Mouse (Mus musculus) gastrocnemius, postnatal 36 days (tissue): ENCODE results near the gene St6galnac3. TPM values are rescaled to one million over a fixed set of nuclear protein-coding genes. Genes with fewer than 3 reads are reported as not detected.
A peak's percentile ranks its signal among the peaks of the same experiment; 100 is the strongest.
"Not testable (repeated sequence)": the region's sequence is repeated elsewhere in the genome, so short reads cannot be mapped to it uniquely, and the experiment has no call there.

Experiments used
- DNase-seq, 2 experiments: peaks; one replicate each; pipeline ENCODE4 v3.0.0; 2022
- intact Hi-C: fragments of 180-260 bp; cut with DNase I; formaldehyde crosslinking; loops from one replicate; pipeline ENCODE4 v1.15.1; 2025
- long read RNA-seq, 2 experiments: library from polyadenylated mRNA; stranded (forward); transcript quantifications; one replicate each; pipeline ENCODE4 v2.0.0; 2021
- total RNA-seq, 2 experiments: library from RNA; stranded (reverse); gene quantifications; 2 replicates each; pipeline ENCODE4 v1.2.3; 2021

Gene St6galnac3
- total RNA-seq = 1 to 10 TPM; 1.0 to 4.0 TPM
- long read RNA-seq, experiment 1 = 0 reads
- long read RNA-seq, experiment 2 = 0 reads

DNA sequence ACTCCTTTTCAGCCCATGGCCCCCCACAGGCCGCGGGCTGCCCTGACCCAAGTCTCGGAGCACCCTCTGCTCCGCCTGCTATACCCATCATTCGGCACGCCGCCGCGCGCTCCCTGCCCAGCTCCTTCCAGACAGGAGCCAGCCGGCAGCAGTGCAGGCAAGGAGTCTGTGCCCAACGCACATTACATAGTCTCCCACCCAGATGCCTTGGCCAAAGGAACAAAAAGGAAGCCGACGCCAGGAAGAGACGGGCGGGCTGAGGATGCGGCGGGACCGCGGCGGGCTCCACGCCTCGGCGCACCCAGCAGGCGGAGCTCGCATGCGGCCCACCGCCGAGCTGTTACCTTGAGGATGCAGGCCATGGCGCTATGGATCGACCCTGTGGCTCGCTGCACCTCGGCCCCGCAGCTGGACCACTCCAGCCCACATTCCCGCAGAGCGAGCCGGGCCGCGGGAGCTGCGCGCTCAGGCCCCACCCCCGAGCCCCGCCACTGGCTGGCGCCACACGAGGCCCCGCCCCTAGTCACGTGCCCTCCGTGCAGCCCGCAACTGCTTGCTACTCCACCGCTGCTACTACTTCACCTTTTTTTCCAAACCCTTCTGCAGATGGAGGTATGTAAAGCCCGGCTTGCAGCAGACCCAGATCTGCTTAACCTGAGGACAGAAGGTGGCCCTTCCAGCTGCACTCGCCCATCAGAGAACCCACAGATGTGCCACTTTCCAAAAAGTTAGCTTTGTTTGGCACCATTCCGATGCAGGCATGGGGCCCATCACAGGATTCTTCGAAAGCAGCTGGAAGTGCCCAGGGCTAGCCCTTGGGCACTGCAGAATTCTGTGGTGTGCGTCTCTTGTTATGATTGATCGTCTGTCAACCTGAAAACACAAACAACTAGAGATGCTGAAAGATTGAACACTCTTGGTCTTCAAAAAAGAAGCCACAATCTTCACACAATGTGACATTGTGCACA is at the start of gene St6galnac3:
TSS of gene St6galnac3 (minus strand) at position 474 of the 968 bp plus-strand sequence.
- DNase-seq = peak; percentile 47 to 48
- intact Hi-C loops = no loop called here

DNA sequence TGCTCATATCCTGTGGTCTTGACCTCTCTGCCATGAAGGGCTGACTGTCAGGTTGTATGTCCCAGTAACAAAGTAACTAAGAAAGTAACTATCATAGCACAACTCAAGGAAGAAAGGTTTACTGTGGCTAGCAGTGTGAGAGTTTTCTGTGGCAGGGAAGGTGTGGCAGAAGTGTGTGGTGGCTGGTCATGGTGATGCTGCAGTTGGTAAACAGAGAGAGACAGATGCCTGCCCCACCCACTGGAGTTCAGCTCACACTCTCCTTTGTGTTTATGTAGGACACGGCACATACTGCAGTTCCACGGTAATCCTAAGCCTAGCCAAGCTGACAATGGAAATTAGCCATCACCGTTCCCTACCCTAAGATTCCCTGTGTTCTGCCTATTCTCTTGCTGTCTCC is 49.6 kb upstream of the St6galnac3 start:
- intact Hi-C loops = no loop called here
- DNase-seq = no peak

DNA sequence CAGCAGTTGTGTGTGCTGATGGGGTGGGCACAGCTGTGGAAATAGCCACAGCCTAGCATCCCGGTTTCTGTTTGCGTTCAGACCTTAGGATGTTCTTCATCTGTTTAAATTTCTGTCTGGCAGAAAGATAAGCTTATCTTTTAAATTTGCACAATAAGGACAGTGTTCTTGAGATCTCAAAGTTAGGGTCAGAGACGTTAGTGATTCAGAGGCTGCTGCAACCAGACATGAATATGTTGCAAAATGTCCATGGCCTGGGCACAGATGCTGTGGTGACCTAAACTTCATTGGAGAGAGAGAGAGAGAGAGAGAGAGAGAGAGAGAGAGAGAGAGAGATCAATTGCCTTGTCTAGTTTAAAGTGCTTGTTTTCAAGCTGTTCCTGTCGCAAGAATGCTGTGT is 46.5 kb upstream of the St6galnac3 start:
- intact Hi-C loops = no loop called here
- no peak for DNase-seq

DNA sequence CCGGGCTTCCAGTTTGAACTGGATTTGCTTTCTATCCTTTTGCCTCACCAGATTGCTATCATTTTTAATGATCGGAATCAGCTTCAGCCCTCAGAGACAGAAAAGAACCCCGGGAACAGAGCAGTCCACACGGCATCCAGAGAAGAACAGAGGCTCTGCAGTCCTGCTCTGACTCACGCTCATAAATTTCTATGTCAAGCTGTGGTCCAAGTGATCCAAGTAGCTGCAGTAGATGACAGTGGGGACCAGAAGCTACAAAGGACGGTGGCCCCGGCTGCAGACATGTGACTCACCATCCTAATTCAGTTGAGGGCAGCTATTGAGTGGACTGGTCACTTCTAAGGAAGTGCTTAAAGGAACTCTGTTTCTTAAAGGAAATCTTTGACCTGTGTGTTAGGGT is 45.6 kb upstream of the St6galnac3 start:
- DNase-seq = no peak
- intact Hi-C loops = no loop called here

GRCm38 (mm10) chr3:153769220-153769619 is 44.2 kb upstream of the St6galnac3 start:
- DNase-seq = no peak
- intact Hi-C loops = no loop called here

DNA sequence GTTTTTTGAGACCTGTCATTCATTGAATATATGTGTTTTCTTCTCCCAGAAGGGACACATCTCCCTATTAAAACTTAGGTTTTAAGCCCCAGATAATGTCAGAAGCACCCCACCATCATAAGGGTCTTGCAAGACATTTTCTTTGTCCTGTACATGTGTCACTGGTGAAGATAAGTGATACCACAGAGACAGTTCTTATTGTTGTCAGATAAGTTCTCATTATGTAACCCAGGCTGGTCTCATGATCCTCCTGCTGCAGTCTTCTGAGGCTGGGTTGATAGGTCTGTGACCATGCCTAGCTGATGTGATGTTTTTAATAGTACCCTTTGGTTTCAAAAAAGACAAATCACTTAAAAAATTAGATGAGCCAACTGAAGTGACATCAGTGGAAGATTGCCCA is 40.2 kb upstream of the St6galnac3 start:
- intact Hi-C loops = no loop called here
- no peak for DNase-seq

DNA sequence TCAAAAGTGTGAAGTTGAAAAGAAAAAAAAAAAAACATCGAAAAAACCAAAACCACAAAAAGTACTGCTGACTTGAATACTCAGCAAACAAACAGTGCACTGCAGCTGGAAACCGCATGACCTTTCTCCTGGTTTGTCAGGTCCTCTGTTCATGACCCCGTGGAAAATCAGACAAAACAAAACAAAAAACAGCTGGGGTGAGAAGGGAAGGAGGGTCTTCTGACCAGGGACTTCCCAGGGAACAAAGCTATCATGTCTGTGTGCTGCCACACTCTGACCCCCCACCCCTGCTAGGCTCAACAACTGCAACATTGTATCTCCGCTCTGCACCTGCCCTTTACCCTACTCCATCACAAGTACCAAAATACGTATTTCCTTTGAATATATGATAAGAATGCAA is 39.8 kb upstream of the St6galnac3 start:
- intact Hi-C loops = no loop called here
- DNase-seq = no peak

DNA sequence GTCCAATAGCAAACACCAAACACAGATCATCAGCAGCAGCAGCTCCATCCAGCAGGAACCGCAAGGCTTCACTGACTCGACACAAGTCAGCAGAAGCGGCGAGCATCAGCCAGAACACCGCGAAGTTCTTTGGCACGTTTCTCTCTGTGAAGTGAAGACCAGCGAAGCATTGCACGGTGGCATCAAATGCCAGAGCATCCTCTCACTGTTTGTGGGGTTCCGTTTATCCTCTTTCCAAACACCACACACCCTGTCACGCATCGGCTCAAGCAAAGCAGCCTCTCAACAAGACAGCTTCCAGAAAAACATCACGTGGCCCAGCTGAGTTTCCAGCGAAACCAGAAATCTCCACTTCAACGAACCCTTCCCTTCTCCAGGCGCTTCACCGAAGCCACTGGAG is 36.2 kb upstream of the St6galnac3 start:
- no peak for DNase-seq
- intact Hi-C loops = no loop called here

DNA sequence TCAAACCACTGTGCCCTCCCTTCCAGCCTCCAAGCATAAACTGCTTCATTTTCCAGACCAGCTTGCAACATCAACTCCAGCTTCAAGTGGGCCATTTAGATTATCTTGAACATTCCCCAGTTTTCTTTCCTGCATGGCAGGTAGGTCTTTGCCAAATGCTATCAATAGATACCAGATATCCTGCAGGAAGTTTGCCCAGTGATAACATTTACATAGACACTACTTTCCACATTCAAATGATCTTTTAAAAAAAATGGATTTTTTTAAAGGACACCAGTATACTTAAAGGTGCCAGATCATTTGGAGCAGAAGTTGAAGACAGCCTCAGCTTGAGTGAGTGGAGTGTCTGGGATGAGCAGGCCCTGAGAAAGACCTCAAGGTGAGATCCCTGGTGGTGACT is 34.3 kb upstream of the St6galnac3 start:
- no peak for DNase-seq
- intact Hi-C loops = no loop called here

GRCm38 (mm10) chr3:153756500-153756996 is 31.6 kb upstream of the St6galnac3 start:
- intact Hi-C loops = no loop called here
- no peak for DNase-seq

DNA sequence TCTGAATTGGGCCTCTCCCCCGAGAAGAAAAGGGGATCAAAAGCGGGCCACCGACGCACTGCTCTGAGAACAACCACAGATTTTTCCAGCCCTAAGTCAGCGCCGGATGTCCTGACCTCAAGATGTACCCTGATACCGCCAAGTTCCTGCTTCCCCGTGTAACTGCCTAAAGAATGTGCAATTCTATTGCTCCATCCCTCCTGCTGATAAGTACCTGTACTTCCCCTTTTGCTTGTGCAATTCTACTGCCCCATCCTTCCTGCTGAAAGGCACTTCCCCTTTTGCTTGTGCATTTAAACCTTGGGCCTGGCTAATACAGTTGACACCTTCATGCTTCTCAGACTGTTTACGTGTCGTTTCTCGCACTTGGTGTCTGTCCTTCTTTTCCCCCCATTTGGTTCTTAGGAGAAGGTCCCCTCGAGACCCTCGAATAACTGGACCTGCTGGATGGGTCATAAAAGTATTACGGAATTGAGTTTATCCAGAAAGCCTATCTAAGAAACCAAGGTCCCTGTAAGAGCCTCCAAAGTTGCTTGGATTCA is 30.9 kb upstream of the St6galnac3 start:
- DNase-seq, intact Hi-C loops: not testable (repeated sequence)

- intact Hi-C loops = no loop called here
- no peak for DNase-seq
Observed at GRCm38 (mm10) chr3:153751435-153751834, 26.5 kb upstream of the St6galnac3 start.

DNA sequence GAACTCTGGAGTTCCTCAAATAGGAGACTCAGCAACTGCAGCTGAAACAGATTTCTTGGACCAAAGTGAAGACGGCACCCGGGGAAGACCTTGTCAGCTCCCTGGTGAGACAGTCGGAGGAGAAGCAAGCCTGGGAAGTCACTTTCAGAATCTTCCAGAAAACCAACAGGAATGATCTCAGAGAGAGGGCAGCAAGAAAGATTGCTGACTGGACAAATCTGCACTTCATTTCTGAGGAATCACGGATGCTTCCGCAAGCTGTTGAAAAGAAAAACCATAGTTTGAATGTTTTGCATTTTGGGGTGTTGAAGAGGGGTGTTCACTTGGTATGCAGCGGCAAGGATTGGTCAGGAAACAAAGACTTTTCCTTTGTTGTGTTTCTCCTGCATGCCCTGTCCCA is 24.4 kb upstream of the St6galnac3 start:
- DNase-seq = no peak

DNA sequence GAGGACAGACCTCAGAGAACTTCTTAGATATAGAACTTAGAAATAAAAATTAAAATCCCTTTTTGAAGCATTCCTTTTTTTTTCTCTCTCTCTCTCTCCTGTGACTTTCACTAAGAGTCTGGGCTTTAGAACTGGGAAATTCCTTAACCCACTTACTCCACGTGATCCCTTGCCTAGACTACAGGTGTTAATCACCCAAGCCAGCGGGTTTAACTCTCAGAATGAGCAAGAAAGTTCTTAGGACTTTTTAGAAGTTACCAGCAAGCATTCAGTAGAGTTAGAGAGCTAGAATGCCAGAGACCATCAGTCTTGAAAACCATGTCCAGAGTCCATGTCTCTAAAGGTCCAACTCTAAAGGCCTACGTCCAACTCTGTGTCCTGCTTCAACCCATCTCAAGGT is 23.3 kb upstream of the St6galnac3 start:
- intact Hi-C loops = no loop called here
- no peak for DNase-seq

More for the DNA sequence above, 24.4 kb upstream of the St6galnac3 start:
- intact Hi-C loops = no loop called here

DNA sequence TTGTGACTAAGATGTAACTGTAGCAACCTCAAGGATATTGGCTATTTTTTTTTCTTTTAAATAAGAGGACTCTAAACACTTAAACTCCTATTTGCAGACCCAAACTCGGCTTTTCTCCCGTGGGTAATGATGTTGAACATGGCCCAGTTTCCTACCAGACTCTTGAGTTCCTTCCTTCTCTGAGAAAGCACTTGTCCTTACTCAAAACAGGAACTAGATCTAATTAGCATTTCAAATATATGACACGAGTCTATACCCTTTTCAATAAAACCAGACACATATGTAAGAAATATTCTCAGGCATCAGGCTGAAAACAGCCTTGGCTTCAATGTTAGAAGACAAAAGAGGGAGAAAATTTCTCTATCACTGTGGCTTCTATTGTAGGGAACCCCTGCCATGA is 20.1 kb upstream of the St6galnac3 start:
- DNase-seq = no peak
- intact Hi-C loops = no loop called here

- no peak for DNase-seq
- intact Hi-C loops = no loop called here
Observed at GRCm38 (mm10) chr3:153744447-153744846, 19.5 kb upstream of the St6galnac3 start.

GRCm38 (mm10) chr3:153741800-153742199 is 16.8 kb upstream of the St6galnac3 start:
- intact Hi-C loops = no loop called here
- DNase-seq = no peak

DNA sequence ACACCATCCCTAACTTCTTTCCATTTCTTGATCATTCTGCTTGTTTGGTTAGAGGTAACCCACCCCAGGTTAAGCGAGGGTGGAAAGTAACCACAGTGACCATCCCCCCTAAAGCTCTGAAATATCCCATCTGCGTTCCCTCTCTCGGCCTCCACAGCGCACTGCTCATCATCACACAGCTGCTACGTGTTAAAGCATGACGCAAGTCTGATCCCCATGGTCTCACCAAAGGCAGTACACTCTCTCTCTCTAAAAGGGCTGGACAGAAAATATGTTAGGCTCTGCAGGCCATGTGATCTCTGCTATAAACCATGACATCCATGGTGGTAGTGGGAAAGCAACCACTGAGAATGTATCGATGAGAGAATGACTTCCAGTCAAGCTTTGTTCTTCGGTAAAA is 14.4 kb upstream of the St6galnac3 start:
- no peak for DNase-seq
- intact Hi-C loops = no loop called here

GRCm38 (mm10) chr3:153738421-153738820 is 13.4 kb upstream of the St6galnac3 start:
- intact Hi-C loops = no loop called here
- DNase-seq = no peak

- intact Hi-C loops = no loop called here
- DNase-seq = no peak
Observed at GRCm38 (mm10) chr3:153736756-153737280, 11.8 kb upstream of the St6galnac3 start.

DNA sequence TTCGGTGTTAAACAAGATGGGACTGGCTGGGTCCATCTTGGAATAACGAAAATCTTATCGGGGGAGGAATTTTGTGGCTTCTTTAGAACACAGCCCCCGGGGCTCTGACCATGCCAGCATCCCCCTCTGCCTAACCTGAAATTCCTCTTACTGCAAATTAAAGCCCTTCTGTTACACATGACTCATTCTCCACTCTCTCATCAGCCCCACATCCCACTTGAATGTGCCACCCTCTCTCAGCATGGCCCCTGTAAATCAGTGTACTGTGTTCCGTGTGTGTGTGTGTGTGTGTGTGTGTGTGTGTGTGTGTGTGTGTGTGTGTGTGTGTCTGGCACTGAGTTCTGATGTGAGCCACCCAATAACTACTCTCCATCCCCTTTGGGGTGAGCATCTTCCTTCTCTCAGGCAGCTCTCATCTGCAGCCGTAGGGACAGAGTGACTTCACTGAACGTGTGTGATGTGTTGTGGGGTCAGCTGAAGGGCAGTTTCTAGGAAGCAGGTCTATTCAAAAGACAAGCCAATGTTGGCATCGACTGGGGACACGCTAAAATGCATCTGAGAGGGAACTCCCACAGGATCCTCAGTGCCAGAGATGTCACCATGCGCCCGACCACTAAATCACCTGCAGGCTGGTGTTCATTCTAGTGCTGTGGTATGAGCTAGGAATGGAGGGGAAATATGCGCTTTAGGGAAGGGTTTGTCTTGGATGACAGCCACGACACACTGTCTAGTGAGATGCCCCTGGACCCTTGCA is 11.0 kb upstream of the St6galnac3 start:
- no peak for DNase-seq
- intact Hi-C loops = no loop called here
